Mouse (Mus musculus): ENCODE data around the gene D330020A13Rik. TPM values are rescaled to one million over a fixed set of nuclear protein-coding genes. Genes with fewer than 3 reads are reported as not detected.

The D330020A13Rik gene
- polyA plus RNA-seq (2014; fragmentation: Illumina TruSeq; extraction: RNeasy Lipid Tissue Mini Kit (QIAGEN cat#74804); ENCODE audit: low replicate concordance) = not detected

GRCm38 (mm10) chr6:120294056-120294784 is at the start of gene D330020A13Rik, which contains the start of gene B4galnt3:
TSS of gene D330020A13Rik (plus strand) at chr6:120294364.
TSS of gene B4galnt3 (minus strand) at chr6:120294559.

Other genes with a start within 250 kb of the D330020A13Rik start
- not detected for gene Ninj2, start 201.0 kb upstream of the D330020A13Rik start, polyA plus RNA-seq (2014; fragmentation: Illumina TruSeq; extraction: RNeasy Lipid Tissue Mini Kit (QIAGEN cat#74804); ENCODE audit: low replicate concordance)
- 0.93 TPM for gene B4galnt3, start 195 bp downstream of the D330020A13Rik start, polyA plus RNA-seq (2014; fragmentation: Illumina TruSeq; extraction: RNeasy Lipid Tissue Mini Kit (QIAGEN cat#74804); ENCODE audit: low replicate concordance)
- 37.5 TPM for gene Kdm5a, start 69.8 kb downstream of the D330020A13Rik start, polyA plus RNA-seq (2014; fragmentation: Illumina TruSeq; extraction: RNeasy Lipid Tissue Mini Kit (QIAGEN cat#74804); ENCODE audit: low replicate concordance)
- 11.4 TPM for gene Ccdc77, start 70.0 kb downstream of the D330020A13Rik start, polyA plus RNA-seq (2014; fragmentation: Illumina TruSeq; extraction: RNeasy Lipid Tissue Mini Kit (QIAGEN cat#74804); ENCODE audit: low replicate concordance)
- 3.2 TPM for gene Il17ra, start 168.9 kb downstream of the D330020A13Rik start, polyA plus RNA-seq (2014; fragmentation: Illumina TruSeq; extraction: RNeasy Lipid Tissue Mini Kit (QIAGEN cat#74804); ENCODE audit: low replicate concordance)
- not detected for gene Tmem121b, start 199.4 kb downstream of the D330020A13Rik start, polyA plus RNA-seq (2014; fragmentation: Illumina TruSeq; extraction: RNeasy Lipid Tissue Mini Kit (QIAGEN cat#74804); ENCODE audit: low replicate concordance)
- 5.4 TPM for gene Hdhd5, start 237.0 kb downstream of the D330020A13Rik start, polyA plus RNA-seq (2014; fragmentation: Illumina TruSeq; extraction: RNeasy Lipid Tissue Mini Kit (QIAGEN cat#74804); ENCODE audit: low replicate concordance)

Measured in small intestine, adult 10 weeks (tissue).